Mouse (Mus musculus): ENCODE results near the gene Gpr156. TPM values are rescaled to one million over a fixed set of nuclear protein-coding genes. Genes with fewer than 3 reads are reported as not detected.
"Not testable (repeated sequence)": the region's sequence is repeated elsewhere in the genome, so short reads cannot be mapped to it uniquely, and the experiment has no call there.

Gene Gpr156
- total and polyA plus RNA-seq, 3 experiments: 0.05 TPM; not detected in 2

- DNase-seq (ENCODE audit: low spot score): no peak
- Histone ChIP-seq H3K27me3 (ENCODE audit: insufficient read depth, low read length) (no peaks in the 10 kb centered on the region; the same call in 1 of the 2 replicates), H3K4me1 (ENCODE audit: insufficient read depth, low read depth, low read length) (no peaks in the 10 kb centered on the region), H3K4me3 (ENCODE audit: low read depth, low read length) (no peak overlapping the region), H3K36me3 (replicated peaks) (no peaks in the 10 kb centered on the region), H3K9me3 (replicated peaks) (no peaks in the 10 kb centered on the region)
- no peak for ATAC-seq (ENCODE audit: extremely low read depth, insufficient number of reproducible peaks, low FRiP score, poor library complexity, severe bottlenecking)
- TF ChIP-seq TAL1 (conservative IDR thresholded peaks at IDR 0.05; ENCODE audit: low read depth, low read length): no peak
- no peak for TF ChIP-seq GATA1 (IDR thresholded peaks at IDR 0.05; ENCODE audit: borderline replicate concordance, low read length)
- no peak for TF ChIP-seq CTCF (IDR thresholded peaks at IDR 0.05; ENCODE audit: low read depth, low read length)
Measured at GRCm38 (mm10) chr16:38032644-38033043, 116.3 kb downstream of the Gpr156 start.

DNA sequence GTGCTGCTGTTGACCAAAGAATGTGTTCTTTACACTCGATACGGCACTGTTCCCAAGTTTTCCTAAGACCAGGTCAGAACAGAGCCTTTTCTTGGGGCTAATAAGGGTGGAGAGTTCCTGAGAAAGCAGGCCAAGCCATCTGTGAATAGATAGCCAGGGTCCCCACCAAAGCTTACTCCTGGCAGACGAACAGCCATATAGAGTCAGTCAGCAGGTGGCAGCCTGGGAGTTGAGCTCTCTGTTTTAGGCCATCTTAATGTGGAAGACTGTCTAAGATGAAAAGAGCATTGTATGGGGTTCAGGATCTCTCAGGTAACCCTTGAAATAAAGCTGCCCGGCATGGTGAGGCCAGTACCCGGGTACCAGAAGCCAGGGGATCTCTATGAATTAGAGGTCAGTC is 116.8 kb downstream of the Gpr156 start:
- DNase-seq (ENCODE audit: low spot score): no peak
- no peaks in the 10 kb centered on the region for H3K4me1 ChIP-seq (ENCODE audit: insufficient read depth, low read depth, low read length)
- TF ChIP-seq POLR2AphosphoS5 (IDR thresholded peaks at IDR 0.05; ENCODE audit: insufficient replicate concordance, low read depth, low read length) (no peak), TAL1 (conservative IDR thresholded peaks at IDR 0.05; ENCODE audit: low read depth, low read length) (no peak), GATA2 (IDR thresholded peaks at IDR 0.05; ENCODE audit: borderline replicate concordance, low read depth, low read length) (no peak), GATA1 (IDR thresholded peaks at IDR 0.05; ENCODE audit: borderline replicate concordance, low read length) (no peak), CTCF (IDR thresholded peaks at IDR 0.05; ENCODE audit: low read depth, low read length) (no peak)
- no peaks in the 10 kb centered on the region for H3K36me3 ChIP-seq (replicated peaks)
- H3K27me3 ChIP-seq (ENCODE audit: insufficient read depth, low read length): no peaks in the 10 kb centered on the region; the same call in 1 of the 2 replicates
- H3K4me3 ChIP-seq (ENCODE audit: low read depth, low read length): no peak overlapping the region
- H3K9me3 ChIP-seq (replicated peaks): no peaks in the 10 kb centered on the region
- ATAC-seq (ENCODE audit: extremely low read depth, insufficient number of reproducible peaks, low FRiP score, poor library complexity, severe bottlenecking): no peak

DNA sequence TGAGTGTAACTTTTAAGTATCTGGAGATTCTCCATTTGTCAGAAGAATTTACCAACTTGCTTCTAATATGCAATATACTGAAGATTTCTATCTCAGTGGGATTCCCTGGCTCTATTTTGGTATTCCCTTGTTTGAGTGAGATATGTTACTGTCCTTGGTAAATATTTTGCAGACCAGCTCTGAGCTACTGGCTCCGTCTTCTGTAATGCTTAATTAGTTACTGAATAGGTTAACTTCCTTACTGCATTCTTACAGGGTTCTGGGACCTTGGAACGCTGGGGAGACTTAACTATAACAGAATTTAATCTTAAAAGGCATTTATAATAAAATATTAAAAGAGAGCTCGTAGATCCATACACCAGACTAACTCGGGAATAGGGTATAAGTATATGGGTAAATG is 121.8 kb downstream of the Gpr156 start:
- not testable (repeated sequence) for H3K9me3 ChIP-seq (replicated peaks); H3K4me1 ChIP-seq (ENCODE audit: insufficient read depth, low read depth, low read length); ATAC-seq (ENCODE audit: extremely low read depth, insufficient number of reproducible peaks, low FRiP score, poor library complexity, severe bottlenecking); DNase-seq (ENCODE audit: low spot score); H3K4me3 ChIP-seq (ENCODE audit: low read depth, low read length); H3K36me3 ChIP-seq (replicated peaks); H3K27me3 ChIP-seq (ENCODE audit: insufficient read depth, low read length)

GRCm38 (mm10) chr16:38042160-38042559 is 125.9 kb downstream of the Gpr156 start:
- ATAC-seq (ENCODE audit: extremely low read depth, insufficient number of reproducible peaks, low FRiP score, poor library complexity, severe bottlenecking): no peak
- Histone ChIP-seq H3K36me3 (replicated peaks) (no peaks in the 10 kb centered on the region), H3K4me1 (ENCODE audit: insufficient read depth, low read depth, low read length) (no peaks in the 10 kb centered on the region), H3K9me3 (replicated peaks) (no peaks in the 10 kb centered on the region), H3K4me3 (ENCODE audit: low read depth, low read length) (no peak overlapping the region), H3K27me3 (ENCODE audit: insufficient read depth, low read length) (peaks cover 10% of the 10 kb centered on the region)
- no peak for TF ChIP-seq CTCF (IDR thresholded peaks at IDR 0.05; ENCODE audit: low read depth, low read length)
- no peak for TF ChIP-seq GATA2 (IDR thresholded peaks at IDR 0.05; ENCODE audit: borderline replicate concordance, low read depth, low read length)
- no peak for TF ChIP-seq GATA1 (IDR thresholded peaks at IDR 0.05; ENCODE audit: borderline replicate concordance, low read length)
- TF ChIP-seq TAL1 (conservative IDR thresholded peaks at IDR 0.05; ENCODE audit: low read depth, low read length): no peak
- TF ChIP-seq POLR2AphosphoS5 (IDR thresholded peaks at IDR 0.05; ENCODE audit: insufficient replicate concordance, low read depth, low read length): no peak
- DNase-seq (ENCODE audit: low spot score): no peak

GRCm38 (mm10) chr16:38044551-38044950 is 128.3 kb downstream of the Gpr156 start:
- DNase-seq (ENCODE audit: low spot score) (no peak), ATAC-seq (ENCODE audit: extremely low read depth, insufficient number of reproducible peaks, low FRiP score, poor library complexity, severe bottlenecking) (no peak)
- Histone ChIP-seq H3K4me1 (ENCODE audit: insufficient read depth, low read depth, low read length) (no peaks in the 10 kb centered on the region), H3K9me3 (replicated peaks) (no peaks in the 10 kb centered on the region), H3K27me3 (ENCODE audit: insufficient read depth, low read length) (peaks cover 20% of the 10 kb centered on the region), H3K4me3 (ENCODE audit: low read depth, low read length) (no peak overlapping the region), H3K36me3 (replicated peaks) (no peaks in the 10 kb centered on the region)
- TF ChIP-seq TAL1 (conservative IDR thresholded peaks at IDR 0.05; ENCODE audit: low read depth, low read length) (no peak), CTCF (IDR thresholded peaks at IDR 0.05; ENCODE audit: low read depth, low read length) (no peak), POLR2AphosphoS5 (IDR thresholded peaks at IDR 0.05; ENCODE audit: insufficient replicate concordance, low read depth, low read length) (no peak), GATA2 (IDR thresholded peaks at IDR 0.05; ENCODE audit: borderline replicate concordance, low read depth, low read length) (no peak), GATA1 (IDR thresholded peaks at IDR 0.05; ENCODE audit: borderline replicate concordance, low read length) (no peak)

DNA sequence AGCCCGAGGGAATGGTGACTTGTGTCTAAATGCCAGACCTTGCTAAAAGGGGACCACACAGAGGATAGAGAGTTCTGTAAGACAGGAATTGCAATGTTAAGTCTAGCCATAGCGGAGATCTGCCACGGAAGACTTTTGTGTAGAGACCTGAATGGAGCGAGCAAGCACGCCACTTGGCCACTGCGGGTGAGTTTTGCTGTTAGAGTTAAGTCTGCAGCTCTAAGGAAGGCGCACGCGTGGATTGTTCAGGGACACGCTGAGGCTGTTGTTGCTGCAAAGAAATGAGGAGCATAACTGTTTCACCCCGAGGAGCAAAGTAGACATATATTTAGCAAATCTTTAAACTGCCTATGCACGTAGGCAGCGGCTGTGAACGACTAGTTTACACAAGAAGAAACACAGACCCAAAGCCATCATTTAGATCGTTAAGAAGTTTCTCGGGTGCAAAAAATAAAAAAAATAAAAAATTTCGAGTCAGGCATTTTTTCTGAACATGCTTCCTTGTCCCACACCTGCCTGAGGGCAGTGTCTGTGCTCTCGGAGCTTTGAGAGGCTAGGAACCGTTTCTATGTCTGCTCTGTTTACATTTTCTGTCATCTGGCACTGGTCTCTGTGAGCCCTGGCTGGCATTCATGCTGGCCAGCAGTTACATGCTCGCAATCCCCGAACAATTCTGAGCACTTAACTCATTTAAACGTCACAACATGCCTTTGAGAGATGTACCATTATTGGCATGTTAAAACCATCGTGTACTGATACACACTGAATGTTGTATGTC is 131.7 kb downstream of the Gpr156 start:
- H3K9me3 ChIP-seq (replicated peaks): no peaks in the 10 kb centered on the region
- no peak overlapping the region for H3K4me3 ChIP-seq (ENCODE audit: low read depth, low read length)
- no peaks in the 10 kb centered on the region for H3K36me3 ChIP-seq (replicated peaks)
- H3K27me3 ChIP-seq (ENCODE audit: insufficient read depth, low read length): peaks cover 19% of the 10 kb centered on the region
- no peaks in the 10 kb centered on the region for H3K4me1 ChIP-seq (ENCODE audit: insufficient read depth, low read depth, low read length)
- DNase-seq (ENCODE audit: low spot score) (no peak), ATAC-seq (ENCODE audit: extremely low read depth, insufficient number of reproducible peaks, low FRiP score, poor library complexity, severe bottlenecking) (no peak)
- TF ChIP-seq GATA1 (IDR thresholded peaks at IDR 0.05; ENCODE audit: borderline replicate concordance, low read length) (no peak), POLR2AphosphoS5 (IDR thresholded peaks at IDR 0.05; ENCODE audit: insufficient replicate concordance, low read depth, low read length) (no peak), GATA2 (IDR thresholded peaks at IDR 0.05; ENCODE audit: borderline replicate concordance, low read depth, low read length) (no peak)

Other genes with a start within 250 kb of the Gpr156 start
- gene Fstl1, start 139.6 kb upstream of the Gpr156 start, total RNA-seq (2014; fragmentation: Nextera tagmentation): 2.9 and 4.8 TPM in 2 replicates
- 6.5 and 7.4 TPM in 2 replicates for gene Fstl1, start 139.6 kb upstream of the Gpr156 start, total RNA-seq (2017)
- 0.67 and 0.68 TPM in 2 replicates for gene Fstl1, start 139.6 kb upstream of the Gpr156 start, polyA plus RNA-seq (2012)
- gene Gm36028, start 55.4 kb upstream of the Gpr156 start, total RNA-seq (2014; fragmentation: Nextera tagmentation): not detected in 2 replicates
- 0.12 and 0.16 TPM in 2 replicates for gene Gm36028, start 55.4 kb upstream of the Gpr156 start, total RNA-seq (2017)
- not detected in 2 replicates for gene Gm36028, start 55.4 kb upstream of the Gpr156 start, polyA plus RNA-seq (2012)
- gene Lrrc58, start 48.1 kb upstream of the Gpr156 start, total RNA-seq (2014; fragmentation: Nextera tagmentation): 86.3 and 90.6 TPM in 2 replicates
- 37.9 and 46.5 TPM in 2 replicates for gene Lrrc58, start 48.1 kb upstream of the Gpr156 start, total RNA-seq (2017)
- gene Lrrc58, start 48.1 kb upstream of the Gpr156 start, polyA plus RNA-seq (2012): 4.3 and 5.4 TPM in 2 replicates
- gene Gsk3b, start 172.5 kb downstream of the Gpr156 start, total RNA-seq (2014; fragmentation: Nextera tagmentation): 93.8 and 112 TPM in 2 replicates
- gene Gsk3b, start 172.5 kb downstream of the Gpr156 start, total RNA-seq (2017): 33.3 and 49.2 TPM in 2 replicates
- gene Gsk3b, start 172.5 kb downstream of the Gpr156 start, polyA plus RNA-seq (2012): 9.3 and 10.1 TPM in 2 replicates